Mouse (Mus musculus) CH12.LX (cell line): ENCODE results near the gene Rnf20.

Experiments
- CTCF ChIP-seq, 2 experiments: IDR thresholded peaks in 1 of 2; conservative IDR thresholded peaks in 1 of 2; 2 replicates each; pipeline ENCODE4 v1.5.1; 2011 to 2012; ENCODE audit warnings: low read depth in 2 of 2, low read length in 2 of 2, improper control_type of control experiment in 1 of 2, inconsistent platforms in 1 of 2, mild to moderate bottlenecking in 1 of 2, moderate library complexity in 1 of 2
- EP300 ChIP-seq: IDR thresholded peaks from 2 replicates; pipeline ENCODE4 v1.6.1; 2011; ENCODE audit warnings: low read length, improper control_type of control experiment
- RAD21 ChIP-seq: IDR thresholded peaks from 2 replicates; pipeline ENCODE4 v1.6.1; 2011; ENCODE audit warnings: low read depth, mild to moderate bottlenecking, low read length, improper control_type of control experiment, moderate library complexity
- UBTF ChIP-seq: IDR thresholded peaks from 2 replicates; pipeline ENCODE4 v1.6.1; 2012; ENCODE audit warnings: low read depth, mild to moderate bottlenecking, inconsistent platforms, low read length, improper control_type of control experiment, moderate library complexity
- ZNF384 ChIP-seq: IDR thresholded peaks from 2 replicates; pipeline ENCODE4 v1.6.1; 2012; ENCODE audit warnings: low read depth, low read length, improper control_type of control experiment, inconsistent platforms

GRCm38 (mm10) chr4:49623916-49624315 lies 7.9 kb upstream of the Rnf20 start:
- no peak for TF ChIP-seq RAD21
- TF ChIP-seq ZNF384 = no peak
- TF ChIP-seq CTCF (conservative IDR thresholded peaks at IDR 0.05 in 1 of 2, IDR thresholded peaks at IDR 0.05 in 1 of 2; ENCODE audit: low read depth in 2 of 2, low read length in 2 of 2) = no peak
- TF ChIP-seq EP300 = no peak
- no peak for TF ChIP-seq UBTF
